Comparison of ENCODE assay signal across 11 mouse cellular contexts in the genomic region with DNA sequence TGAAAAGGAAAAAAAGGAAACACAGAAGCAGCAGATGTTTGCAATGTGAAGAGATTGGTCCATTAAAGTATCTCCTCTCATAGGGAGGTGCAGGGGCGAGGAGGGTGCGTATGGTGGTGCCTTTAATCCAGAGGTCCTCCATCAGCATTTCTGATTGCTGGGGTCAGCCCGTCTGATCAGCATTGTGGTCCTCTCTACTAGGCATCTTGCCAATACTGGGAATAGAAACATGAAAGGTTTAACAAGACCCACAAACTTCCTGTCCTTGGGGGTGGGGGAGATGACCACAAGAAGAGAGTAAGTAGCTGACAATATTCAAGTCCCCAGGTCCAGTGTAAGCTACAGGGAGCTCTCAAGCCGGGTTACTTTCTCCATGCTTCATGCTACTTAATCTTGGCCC. TPM values are rescaled to one million over a fixed set of nuclear protein-coding genes. Genes with fewer than 3 reads are reported as not detected.
DNase-seq lines count a peak whose midpoint lies in the region; ATAC-seq lines count a peak whose summit lies in the region.
"Had no signal": no experiment of that assay in that cellular context is flagged by ENCODE, and none has a peak within 500 bp of the region (broad histone marks: within the 10 kb centered on the region; RNA-seq: fewer than 3 reads in every experiment).

No protein-coding gene starts in this region.

- H3K36me3 ChIP-seq in kidney, embryonic 15.5 days = no peaks in the 10 kb centered on the region
- H3K36me3 ChIP-seq in midbrain, embryonic 16.5 days (ENCODE audit: control insufficient read depth, insufficient read depth, low read length) = no peaks in the 10 kb centered on the region

- peak overlapping the region; percentile 82 for H3K4me2 ChIP-seq in kidney, embryonic 15.5 days
- peak overlapping the region; percentile 55 for H3K4me2 ChIP-seq in midbrain, embryonic 16.5 days (ENCODE audit: low read length)

- H3K9me3 ChIP-seq in kidney, embryonic 15.5 days (replicated peaks) = no peaks in the 10 kb centered on the region
- no peaks in the 10 kb centered on the region for H3K9me3 ChIP-seq in midbrain, embryonic 16.5 days (replicated peaks; ENCODE audit: control insufficient read depth, low read length, poor library complexity, severe bottlenecking)

- H3K27me3 ChIP-seq in kidney, embryonic 15.5 days = no peaks in the 10 kb centered on the region
- no peaks in the 10 kb centered on the region for H3K27me3 ChIP-seq in midbrain, embryonic 16.5 days (ENCODE audit: control insufficient read depth, insufficient read depth, low read depth, low read length)

- no peak overlapping the region for H3K4me3 ChIP-seq in kidney, embryonic 15.5 days (replicated peaks)
- no peak overlapping the region for H3K4me3 ChIP-seq in midbrain, embryonic 16.5 days (ENCODE audit: low read depth, low read length)

- peaks cover 46% of the 10 kb centered on the region for H3K4me1 ChIP-seq in kidney, embryonic 15.5 days
- peaks cover 10% of the 10 kb centered on the region; the same call in 1 of the 2 replicates for H3K4me1 ChIP-seq in midbrain, embryonic 16.5 days (ENCODE audit: control insufficient read depth, insufficient read depth, low read length)

- DNase-seq in kidney, postnatal 4 days = no peak
- DNase-seq in MEL-GATA-1-ER (ENCODE audit: extremely low read depth, low read depth) = peak; percentile 35
- DNase-seq in induced T-regulatory cell, adult 2 months (ENCODE audit: low read depth) = peak; percentile 43
- DNase-seq in ovary, adult 18-20 months (ENCODE audit: low spot score) = no peak
- DNase-seq in kidney, postnatal 10 days = no peak
- DNase-seq: adrenal gland, adult 2 months had no signal

- ATAC-seq in kidney, embryonic 15.5 days (replicated peaks; ENCODE audit: low FRiP score) = no peak
- no peak for ATAC-seq in midbrain, embryonic 16.5 days
- no peak for ATAC-seq in megakaryocyte-erythroid progenitor cell, adult 5-6 weeks (replicated peaks; ENCODE audit: low FRiP score, low TSS enrichment, poor library complexity, severe bottlenecking)

- no peak overlapping the region for H3K9ac ChIP-seq in kidney, embryonic 15.5 days
- no peak overlapping the region for H3K9ac ChIP-seq in midbrain, embryonic 16.5 days (ENCODE audit: low read depth, low read length)

- H3K27ac ChIP-seq in kidney, embryonic 15.5 days = peak overlapping the region; percentile 35
- H3K27ac ChIP-seq in midbrain, embryonic 16.5 days (ENCODE audit: low read length) = no peak overlapping the region

- 69% methylated on average over 4 of the region's 4 CpGs for WGBS in kidney, embryonic 15.5 days
- WGBS in midbrain, embryonic 16.5 days = 65% methylated on average over 4 of the region's 4 CpGs

RNA-seq across cellular contexts. Expression of gene E2f1, which starts 1.0 kb away (rescaled TPM):
- polyA plus RNA-seq in kidney, embryonic 15.5 days (2015; fragmentation: Nextera tagmentation; extraction: Ambion mirVana) = 20.7 and 21.0 TPM in 2 replicates
- polyA plus RNA-seq in midbrain, embryonic 16.5 days (2015; fragmentation: Nextera tagmentation; extraction: Ambion mirVana) = 3.2 and 4.2 TPM in 2 replicates
- 25.3 and 26.1 TPM in 2 replicates for total RNA-seq in megakaryocyte-erythroid progenitor cell, adult 5-6 weeks (2014; fragmentation: Nextera tagmentation)
- 7.0 and 7.8 TPM in 2 replicates for total RNA-seq in megakaryocyte-erythroid progenitor cell, adult 5-6 weeks (2017)

RNA-seq across cellular contexts. Expression of gene Necab3, which starts 12.0 kb away (rescaled TPM):
- 1.6 and 2.9 TPM in 2 replicates for polyA plus RNA-seq in kidney, embryonic 15.5 days (2015; fragmentation: Nextera tagmentation; extraction: Ambion mirVana)
- polyA plus RNA-seq in midbrain, embryonic 16.5 days (2015; fragmentation: Nextera tagmentation; extraction: Ambion mirVana) = 18.5 and 19.9 TPM in 2 replicates
- 3.1 and 6.1 TPM in 2 replicates for total RNA-seq in megakaryocyte-erythroid progenitor cell, adult 5-6 weeks (2014; fragmentation: Nextera tagmentation)
- total RNA-seq in megakaryocyte-erythroid progenitor cell, adult 5-6 weeks (2017) = 0.09 and 1.8 TPM in 2 replicates

RNA-seq across cellular contexts. Expression of gene Actl10, which starts 19.1 kb away (rescaled TPM):
- 0.19 and 0.22 TPM in 2 replicates for polyA plus RNA-seq in kidney, embryonic 15.5 days (2015; fragmentation: Nextera tagmentation; extraction: Ambion mirVana)
- 0.19 and 0.44 TPM in 2 replicates for polyA plus RNA-seq in midbrain, embryonic 16.5 days (2015; fragmentation: Nextera tagmentation; extraction: Ambion mirVana)
- total RNA-seq in megakaryocyte-erythroid progenitor cell, adult 5-6 weeks (2014; fragmentation: Nextera tagmentation) = not detected in 2 replicates
- not detected in 2 replicates for total RNA-seq in megakaryocyte-erythroid progenitor cell, adult 5-6 weeks (2017)
- total RNA-seq: adrenal gland, adult 2 months; left cerebral cortex, postnatal 14 days had no signal
- polyA plus RNA-seq: adrenal gland, adult 2 months; embryonic facial prominence, embryonic 11.5 days had no signal

RNA-seq across cellular contexts. Expression of gene 1700003F12Rik, which starts 23.8 kb away (rescaled TPM):
- polyA plus RNA-seq in kidney, embryonic 15.5 days (2015; fragmentation: Nextera tagmentation; extraction: Ambion mirVana) = 0.58 and 1.7 TPM in 2 replicates
- polyA plus RNA-seq in midbrain, embryonic 16.5 days (2015; fragmentation: Nextera tagmentation; extraction: Ambion mirVana) = 1.9 and 2.3 TPM in 2 replicates
- not detected in 2 replicates for total RNA-seq in megakaryocyte-erythroid progenitor cell, adult 5-6 weeks (2014; fragmentation: Nextera tagmentation)
- total RNA-seq in megakaryocyte-erythroid progenitor cell, adult 5-6 weeks (2017) = not detected in 2 replicates
- total RNA-seq: adrenal gland, adult 2 months had no signal

RNA-seq across cellular contexts. Expression of gene Pxmp4, which starts 32.8 kb away (rescaled TPM):
- 27.7 and 29.8 TPM in 2 replicates for polyA plus RNA-seq in kidney, embryonic 15.5 days (2015; fragmentation: Nextera tagmentation; extraction: Ambion mirVana)
- 14.1 and 15.9 TPM in 2 replicates for polyA plus RNA-seq in midbrain, embryonic 16.5 days (2015; fragmentation: Nextera tagmentation; extraction: Ambion mirVana)
- 17.3 and 18.1 TPM in 2 replicates for total RNA-seq in megakaryocyte-erythroid progenitor cell, adult 5-6 weeks (2014; fragmentation: Nextera tagmentation)
- total RNA-seq in megakaryocyte-erythroid progenitor cell, adult 5-6 weeks (2017) = 9.1 and 12.4 TPM in 2 replicates

Comparison
In these comparisons a context has a peak if more than half of its experiments do, and no peak if none do; other contexts are left out.
1. DNase-seq: peak in MEL-GATA-1-ER (single experiment) and induced T-regulatory cell, adult 2 months (single experiment); none in kidney, postnatal 4 days (0 of 2), ovary, adult 18-20 months (single experiment) and kidney, postnatal 10 days (single experiment).